Mouse (Mus musculus) stomach, embryonic 15.5 days (tissue): Measurements from ENCODE around the gene Vcl. TPM values are rescaled to one million over a fixed set of nuclear protein-coding genes. Genes with fewer than 3 reads are reported as not detected.

Experiments
- ATAC-seq: fragments of 200-750 bp; cut with Nextera tagmentation; 2 replicates; pipeline ENCODE4 v1.8.0; 2017; ENCODE audit warnings: low read depth, moderate number of reproducible peaks, moderate TSS enrichment; ENCODE audit not compliant: insufficient read depth, low FRiP score
- H3K27ac ChIP-seq: fragments of 300-500 bp; sonication (generic); 2 replicates; pipeline ENCODE4 v1.5.1; 2015; ENCODE audit warnings: mild to moderate bottlenecking, inconsistent platforms
- H3K27me3 ChIP-seq: fragments of 300-500 bp; sonication (generic); replicated peaks from 2 replicates; pipeline ENCODE4 v1.6.1; 2015; ENCODE audit warnings: inconsistent platforms
- H3K36me3 ChIP-seq: fragments of 300-500 bp; sonication (generic); 2 replicates; pipeline ENCODE4 v1.6.1; 2015; ENCODE audit warnings: inconsistent platforms
- H3K4me1 ChIP-seq: fragments of 300-500 bp; sonication (generic); 2 replicates; pipeline ENCODE4 v1.6.1; 2015; ENCODE audit warnings: inconsistent platforms
- H3K4me2 ChIP-seq: fragments of 300-500 bp; sonication (generic); 2 replicates; pipeline ENCODE4 v1.6.1; 2015; ENCODE audit warnings: mild to moderate bottlenecking, inconsistent platforms
- H3K4me3 ChIP-seq: fragments of 300-500 bp; sonication (generic); replicated peaks from 2 replicates; pipeline ENCODE4 v1.5.1; 2015; ENCODE audit warnings: inconsistent platforms
- H3K9ac ChIP-seq: fragments of 300-500 bp; sonication (generic); 2 replicates; pipeline ENCODE4 v1.6.1; 2015; ENCODE audit warnings: inconsistent platforms
- H3K9me3 ChIP-seq: fragments of 300-500 bp; sonication (generic); 2 replicates; pipeline ENCODE4 v1.6.1; 2016; ENCODE audit warnings: inconsistent platforms
- WGBS: fragments of 180-500 bp; shearing (Covaris S2); methylation state at CpG from one replicate; pipeline ENCODE4 v1.1.7; 2015; 5-methylcytosine and 5-hydroxymethylcytosine counted together
- polyA plus RNA-seq: library from polyadenylated mRNA; unstranded; fragments of >200 nt; fragmentation: Nextera tagmentation; extraction: Ambion mirVana; gene quantifications from 2 replicates; pipeline ENCODE4 v1.2.1, GENCODE M21; 2015

Gene Vcl
- polyA plus RNA-seq, 1 experiment from 2014 or later: 74.4 TPM

- Histone ChIP-seq H3K27me3 (no peaks in the 10 kb centered on the region), H3K4me2 (no peak overlapping the region), H3K27ac (no peak overlapping the region), H3K9me3 (no peaks in the 10 kb centered on the region), H3K36me3 (no peaks in the 10 kb centered on the region), H3K4me1 (no peaks in the 10 kb centered on the region), H3K9ac (no peak overlapping the region), H3K4me3 (no peak overlapping the region)
- ATAC-seq: no peak
- WGBS: 79% methylated on average over 2 of the region's 2 CpGs
Observed at GRCm38 (mm10) chr14:20958971-20959370, 29.8 kb downstream of the Vcl start.

- no peak overlapping the region for H3K9ac ChIP-seq
- no peak for ATAC-seq
- H3K27ac ChIP-seq: no peak overlapping the region
- H3K9me3 ChIP-seq: no peaks in the 10 kb centered on the region
- H3K36me3 ChIP-seq: no peaks in the 10 kb centered on the region
- WGBS: 38% methylated on average over 1 of the region's 1 CpGs
- no peaks in the 10 kb centered on the region for H3K4me1 ChIP-seq
- H3K4me3 ChIP-seq: no peak overlapping the region
- H3K27me3 ChIP-seq: no peaks in the 10 kb centered on the region
- H3K4me2 ChIP-seq: no peak overlapping the region
Observed at GRCm38 (mm10) chr14:20962466-20962865, 33.3 kb downstream of the Vcl start.

- no peak overlapping the region for H3K27ac ChIP-seq
- no peaks in the 10 kb centered on the region for H3K36me3 ChIP-seq
- H3K9me3 ChIP-seq: no peaks in the 10 kb centered on the region
- WGBS: 93% methylated on average over 1 of the region's 1 CpGs
- no peak overlapping the region for H3K4me3 ChIP-seq
- ATAC-seq: no peak
- no peak overlapping the region for H3K4me2 ChIP-seq
- no peaks in the 10 kb centered on the region for H3K4me1 ChIP-seq
- no peak overlapping the region for H3K9ac ChIP-seq
- no peaks in the 10 kb centered on the region for H3K27me3 ChIP-seq
Observed at GRCm38 (mm10) chr14:20962906-20963305, 33.7 kb downstream of the Vcl start.

GRCm38 (mm10) chr14:20963863-20964262, 34.7 kb downstream of the Vcl start:
- Histone ChIP-seq H3K36me3 (no peaks in the 10 kb centered on the region), H3K9me3 (no peaks in the 10 kb centered on the region), H3K27me3 (no peaks in the 10 kb centered on the region), H3K4me2 (no peak overlapping the region), H3K9ac (no peak overlapping the region), H3K4me3 (no peak overlapping the region), H3K4me1 (no peaks in the 10 kb centered on the region), H3K27ac (peak overlapping the region; percentile 40; the same call in 1 of the 2 replicates)
- 79% methylated on average over 4 of the region's 4 CpGs for WGBS
- ATAC-seq: no peak

GRCm38 (mm10) chr14:20964285-20964684, 35.1 kb downstream of the Vcl start:
- no peak overlapping the region for H3K9ac ChIP-seq
- ATAC-seq: no peak
- H3K27ac ChIP-seq: peak overlapping the region; percentile 40; the same call in 1 of the 2 replicates
- H3K4me1 ChIP-seq: no peaks in the 10 kb centered on the region
- H3K27me3 ChIP-seq: no peaks in the 10 kb centered on the region
- H3K4me2 ChIP-seq: no peak overlapping the region
- H3K9me3 ChIP-seq: no peaks in the 10 kb centered on the region
- no peak overlapping the region for H3K4me3 ChIP-seq
- H3K36me3 ChIP-seq: no peaks in the 10 kb centered on the region
- 48% methylated on average over 2 of the region's 2 CpGs for WGBS

GRCm38 (mm10) chr14:20966959-20967670, 37.9 kb downstream of the Vcl start:
- no peaks in the 10 kb centered on the region for H3K9me3 ChIP-seq
- H3K4me1 ChIP-seq: no peaks in the 10 kb centered on the region
- no peaks in the 10 kb centered on the region for H3K36me3 ChIP-seq
- no peak overlapping the region for H3K27ac ChIP-seq
- H3K4me3 ChIP-seq: no peak overlapping the region
- no peak overlapping the region for H3K9ac ChIP-seq
- no peak overlapping the region for H3K4me2 ChIP-seq
- WGBS: 91% methylated on average over 3 of the region's 3 CpGs
- no peak for ATAC-seq
- no peaks in the 10 kb centered on the region for H3K27me3 ChIP-seq

GRCm38 (mm10) chr14:20969066-20969465, 39.9 kb downstream of the Vcl start:
- H3K9me3 ChIP-seq: no peaks in the 10 kb centered on the region
- H3K27ac ChIP-seq: no peak overlapping the region
- no peaks in the 10 kb centered on the region for H3K4me1 ChIP-seq
- H3K4me3 ChIP-seq: no peak overlapping the region
- no peaks in the 10 kb centered on the region for H3K36me3 ChIP-seq
- no peak overlapping the region for H3K9ac ChIP-seq
- H3K27me3 ChIP-seq: no peaks in the 10 kb centered on the region
- no peak for ATAC-seq
- no peak overlapping the region for H3K4me2 ChIP-seq
- WGBS: 82% methylated on average over 1 of the region's 1 CpGs

GRCm38 (mm10) chr14:20970389-20970788, 41.2 kb downstream of the Vcl start:
- H3K27ac ChIP-seq: peak overlapping the region; percentile 38; the same call in 1 of the 2 replicates
- no peak overlapping the region for H3K4me3 ChIP-seq
- no peaks in the 10 kb centered on the region for H3K9me3 ChIP-seq
- no peaks in the 10 kb centered on the region for H3K36me3 ChIP-seq
- no peak overlapping the region for H3K9ac ChIP-seq
- WGBS: 51% methylated on average over 6 of the region's 6 CpGs
- H3K27me3 ChIP-seq: no peaks in the 10 kb centered on the region
- no peak overlapping the region for H3K4me2 ChIP-seq
- ATAC-seq: peak; percentile 37; the same call in 1 of the 2 replicates
- no peaks in the 10 kb centered on the region for H3K4me1 ChIP-seq

- no peaks in the 10 kb centered on the region for H3K27me3 ChIP-seq
- no peaks in the 10 kb centered on the region for H3K4me1 ChIP-seq
- no peak overlapping the region for H3K9ac ChIP-seq
- H3K9me3 ChIP-seq: no peaks in the 10 kb centered on the region
- no peak overlapping the region for H3K27ac ChIP-seq
- no peak overlapping the region for H3K4me3 ChIP-seq
- no peak for ATAC-seq
- H3K4me2 ChIP-seq: no peak overlapping the region
- no peaks in the 10 kb centered on the region for H3K36me3 ChIP-seq
- WGBS: 87% methylated on average over 9 of the region's 9 CpGs
Observed at GRCm38 (mm10) chr14:20970927-20971326, 41.7 kb downstream of the Vcl start.

GRCm38 (mm10) chr14:20973821-20974220, 44.6 kb downstream of the Vcl start:
- peak; percentile 85 for ATAC-seq

GRCm38 (mm10) chr14:20976741-20977140, 47.5 kb downstream of the Vcl start:
- no peaks in the 10 kb centered on the region for H3K36me3 ChIP-seq
- H3K9me3 ChIP-seq: no peaks in the 10 kb centered on the region
- no peak for ATAC-seq
- no peak overlapping the region for H3K4me3 ChIP-seq
- H3K9ac ChIP-seq: no peak overlapping the region
- no peak overlapping the region for H3K4me2 ChIP-seq
- no peaks in the 10 kb centered on the region for H3K27me3 ChIP-seq
- 41% methylated on average over 1 of the region's 1 CpGs for WGBS
- H3K27ac ChIP-seq: no peak overlapping the region
- no peaks in the 10 kb centered on the region for H3K4me1 ChIP-seq

More at GRCm38 (mm10) chr14:20973821-20974220, 44.6 kb downstream of the Vcl start:
- Histone ChIP-seq H3K27me3 (no peaks in the 10 kb centered on the region), H3K4me3 (no peak overlapping the region), H3K36me3 (no peaks in the 10 kb centered on the region), H3K9me3 (no peaks in the 10 kb centered on the region), H3K27ac (peak overlapping the region; percentile 73; the same call in 1 of the 2 replicates), H3K4me1 (no peaks in the 10 kb centered on the region), H3K4me2 (no peak overlapping the region), H3K9ac (no peak overlapping the region)

- H3K27ac ChIP-seq: no peak overlapping the region
- H3K4me1 ChIP-seq: no peaks in the 10 kb centered on the region
- H3K9me3 ChIP-seq: no peaks in the 10 kb centered on the region
- H3K36me3 ChIP-seq: no peaks in the 10 kb centered on the region; the same call in 1 of the 2 replicates
- H3K9ac ChIP-seq: no peak overlapping the region
- no peak overlapping the region for H3K4me3 ChIP-seq
- no peak for ATAC-seq
- H3K27me3 ChIP-seq: no peaks in the 10 kb centered on the region
- WGBS: 77% methylated on average over 2 of the region's 2 CpGs
- H3K4me2 ChIP-seq: no peak overlapping the region
Observed at GRCm38 (mm10) chr14:20977726-20978125, 48.5 kb downstream of the Vcl start.
